Mouse (Mus musculus): ENCODE results near the gene P3h1. TPM values are rescaled to one million over a fixed set of nuclear protein-coding genes. Genes with fewer than 3 reads are reported as not detected.

The P3h1 gene
- polyA plus RNA-seq, 1 experiment = 26.1 TPM

DNA sequence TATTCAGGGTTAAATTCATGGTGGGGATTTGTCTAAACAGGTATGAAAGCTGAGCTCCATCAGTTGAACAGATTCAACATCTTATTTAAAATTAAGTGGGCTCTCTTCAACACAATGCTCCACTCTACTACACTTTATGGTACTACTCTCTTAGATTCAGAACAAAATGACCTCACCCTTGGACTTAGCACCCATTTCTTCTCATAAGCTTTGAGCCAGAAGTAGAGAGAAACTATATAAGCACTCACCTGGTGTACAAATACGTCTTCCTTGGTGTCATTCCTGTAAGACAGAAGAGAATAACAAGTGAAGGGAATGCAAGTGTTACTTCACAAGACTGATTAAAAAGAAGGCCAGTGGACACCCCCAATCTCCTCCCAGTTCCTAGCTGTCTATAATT, 52.1 kb downstream of the P3h1 start:
- H3K79me3 ChIP-seq (ENCODE audit: low read depth) = peaks cover 69% of the 10 kb centered on the region
- TF ChIP-seq MAX (IDR thresholded peaks at IDR 0.05) (no peak), USF1 (IDR thresholded peaks at IDR 0.05; ENCODE audit: low read depth) (no peak), CTCF (IDR thresholded peaks at IDR 0.05; ENCODE audit: control insufficient read depth, insufficient read depth, insufficient read length) (no peak), MYOD1 (IDR thresholded peaks at IDR 0.05; ENCODE audit: control insufficient read depth, insufficient read length, low read depth) (no peak), FOSL1 (IDR thresholded peaks at IDR 0.05; ENCODE audit: insufficient read depth, low read length, poor library complexity, severe bottlenecking) (no peak), CEBPB (IDR thresholded peaks at IDR 0.05; ENCODE audit: low read depth) (no peak), MYOG (IDR thresholded peaks at IDR 0.05; ENCODE audit: control insufficient read depth, extremely low read depth, insufficient read length) (no peak)
- H3ac ChIP-seq (ENCODE audit: control insufficient read depth, insufficient read length, low read depth) = no peak overlapping the region
- no peak overlapping the region for H3K4me3 ChIP-seq (ENCODE audit: insufficient read depth, poor library complexity, severe bottlenecking)
- H3K79me2 ChIP-seq (ENCODE audit: control insufficient read depth, insufficient read depth) = peaks cover 93% of the 10 kb centered on the region
- no peaks in the 10 kb centered on the region for H3K27me3 ChIP-seq (ENCODE audit: control insufficient read depth, insufficient read depth, insufficient read length)
- peaks cover 98% of the 10 kb centered on the region for H3K36me3 ChIP-seq (ENCODE audit: control insufficient read depth, insufficient read depth)

DNA sequence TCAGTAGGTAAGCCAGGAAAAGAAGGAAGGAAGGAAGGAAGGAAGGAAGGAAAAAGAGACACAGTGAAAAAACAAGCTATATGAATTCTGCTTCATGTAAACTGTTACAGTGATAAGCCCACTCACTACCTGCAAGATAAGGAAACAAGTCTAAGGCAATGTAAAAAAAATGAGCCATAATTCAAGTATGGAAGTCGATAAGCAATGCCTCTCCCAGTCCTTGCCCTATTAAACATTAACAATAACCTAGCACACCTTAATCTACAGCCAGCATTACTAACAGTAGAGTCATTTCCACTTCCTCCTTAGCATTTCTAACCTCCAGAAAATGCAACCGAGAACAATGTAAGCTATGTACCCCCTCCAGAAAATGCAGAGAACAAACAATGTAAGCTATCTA, 52.6 kb downstream of the P3h1 start:
- no peak for TF ChIP-seq CEBPB (IDR thresholded peaks at IDR 0.05; ENCODE audit: low read depth)
- no peak for TF ChIP-seq MYOD1 (IDR thresholded peaks at IDR 0.05; ENCODE audit: control insufficient read depth, insufficient read length, low read depth)
- TF ChIP-seq USF1 (IDR thresholded peaks at IDR 0.05; ENCODE audit: low read depth) = no peak
- no peak for TF ChIP-seq MAX (IDR thresholded peaks at IDR 0.05)
- TF ChIP-seq CTCF (IDR thresholded peaks at IDR 0.05; ENCODE audit: control insufficient read depth, insufficient read depth, insufficient read length) = no peak
- TF ChIP-seq MYOG (IDR thresholded peaks at IDR 0.05; ENCODE audit: control insufficient read depth, extremely low read depth, insufficient read length) = no peak
- TF ChIP-seq FOSL1 (IDR thresholded peaks at IDR 0.05; ENCODE audit: insufficient read depth, low read length, poor library complexity, severe bottlenecking) = no peak
- H3K36me3 ChIP-seq (ENCODE audit: control insufficient read depth, insufficient read depth) = peaks cover 98% of the 10 kb centered on the region
- H3K79me2 ChIP-seq (ENCODE audit: control insufficient read depth, insufficient read depth) = peaks cover 98% of the 10 kb centered on the region
- H3ac ChIP-seq (ENCODE audit: control insufficient read depth, insufficient read length, low read depth) = no peak overlapping the region
- no peak overlapping the region for H3K4me3 ChIP-seq (ENCODE audit: insufficient read depth, poor library complexity, severe bottlenecking)
- H3K79me3 ChIP-seq (ENCODE audit: low read depth) = peaks cover 73% of the 10 kb centered on the region
- H3K27me3 ChIP-seq (ENCODE audit: control insufficient read depth, insufficient read depth, insufficient read length) = no peaks in the 10 kb centered on the region

DNA sequence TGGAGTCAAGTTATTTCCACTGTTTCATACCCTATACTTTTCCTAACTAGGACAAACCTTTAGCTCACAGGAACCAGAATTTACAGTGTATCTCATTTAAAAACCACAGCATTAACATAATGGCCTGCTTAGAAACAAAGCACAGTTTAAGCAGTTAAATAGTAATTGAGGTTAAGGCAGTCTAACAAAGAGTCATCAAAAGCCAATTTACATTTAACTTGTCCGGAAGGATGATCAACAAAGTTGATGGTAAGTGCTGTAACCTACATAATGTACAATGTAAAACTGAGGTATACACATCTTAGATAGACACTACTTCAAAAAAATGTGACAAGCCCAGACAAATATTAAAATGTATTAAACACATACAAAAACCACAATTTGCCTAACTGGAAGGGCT, 59.2 kb downstream of the P3h1 start:
- no peak overlapping the region for H3ac ChIP-seq (ENCODE audit: control insufficient read depth, insufficient read length, low read depth)
- peaks cover 70% of the 10 kb centered on the region for H3K79me3 ChIP-seq (ENCODE audit: low read depth)
- H3K4me3 ChIP-seq (ENCODE audit: insufficient read depth, poor library complexity, severe bottlenecking) = peak overlapping the region; percentile 76
- no peaks in the 10 kb centered on the region for H3K27me3 ChIP-seq (ENCODE audit: control insufficient read depth, insufficient read depth, insufficient read length)
- peaks cover 82% of the 10 kb centered on the region for H3K79me2 ChIP-seq (ENCODE audit: control insufficient read depth, insufficient read depth)
- peaks cover 58% of the 10 kb centered on the region for H3K36me3 ChIP-seq (ENCODE audit: control insufficient read depth, insufficient read depth)
- TF ChIP-seq MYOG (IDR thresholded peaks at IDR 0.05; ENCODE audit: control insufficient read depth, extremely low read depth, insufficient read length) (no peak), CEBPB (IDR thresholded peaks at IDR 0.05; ENCODE audit: low read depth) (no peak), USF1 (IDR thresholded peaks at IDR 0.05; ENCODE audit: low read depth) (no peak), MYOD1 (IDR thresholded peaks at IDR 0.05; ENCODE audit: control insufficient read depth, insufficient read length, low read depth) (no peak), FOSL1 (IDR thresholded peaks at IDR 0.05; ENCODE audit: insufficient read depth, low read length, poor library complexity, severe bottlenecking) (no peak), MAX (IDR thresholded peaks at IDR 0.05) (no peak), CTCF (IDR thresholded peaks at IDR 0.05; ENCODE audit: control insufficient read depth, insufficient read depth, insufficient read length) (no peak)

DNA sequence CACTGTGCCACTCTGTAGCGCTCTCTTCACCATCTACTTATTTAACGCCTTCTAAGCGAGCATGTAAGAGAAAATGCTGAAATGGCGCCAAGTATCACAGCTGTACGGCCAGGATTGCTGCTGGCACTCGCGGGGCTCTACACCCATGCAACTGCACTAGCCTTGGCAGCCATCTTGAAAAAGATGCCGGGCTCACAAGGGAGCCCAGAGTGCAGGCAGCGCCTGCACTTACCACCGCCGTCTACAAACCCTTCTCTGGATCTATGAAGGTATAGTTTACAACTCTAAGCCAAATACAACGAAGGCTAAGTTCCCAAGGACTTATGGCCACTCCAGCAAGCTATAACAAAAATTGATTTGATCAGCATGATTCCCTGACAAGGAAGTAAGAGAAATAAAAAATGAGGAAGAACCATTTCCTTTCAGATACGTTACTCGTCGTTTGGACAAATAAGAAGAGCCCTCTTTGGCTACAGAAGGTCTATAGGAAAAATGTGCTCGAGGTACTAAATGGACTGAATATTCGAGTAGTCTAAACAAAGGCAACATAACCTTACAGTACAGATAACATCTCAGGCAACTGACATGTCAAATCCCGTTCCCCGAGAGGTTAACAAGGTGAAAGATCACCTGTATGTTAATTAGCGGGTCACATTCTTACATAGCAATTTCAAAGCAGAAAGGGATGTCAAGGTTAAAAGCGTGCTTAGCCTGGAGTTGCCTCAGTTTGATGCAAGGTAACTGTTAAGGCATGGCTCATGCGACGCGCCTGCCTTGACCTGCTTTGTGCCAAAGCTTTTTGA, 60.3 kb downstream of the P3h1 start:
- Histone ChIP-seq H3K79me3 (ENCODE audit: low read depth) (peaks cover 60% of the 10 kb centered on the region), H3K79me2 (ENCODE audit: control insufficient read depth, insufficient read depth) (peaks cover 72% of the 10 kb centered on the region), H3ac (ENCODE audit: control insufficient read depth, insufficient read length, low read depth) (peak overlapping the region; percentile 98), H3K36me3 (ENCODE audit: control insufficient read depth, insufficient read depth) (peaks cover 47% of the 10 kb centered on the region), H3K27me3 (ENCODE audit: control insufficient read depth, insufficient read depth, insufficient read length) (no peaks in the 10 kb centered on the region), H3K4me3 (ENCODE audit: insufficient read depth, poor library complexity, severe bottlenecking) (peak overlapping the region; percentile 76)
- TF ChIP-seq FOSL1 (IDR thresholded peaks at IDR 0.05; ENCODE audit: insufficient read depth, low read length, poor library complexity, severe bottlenecking) = no peak
- no peak for TF ChIP-seq CTCF (IDR thresholded peaks at IDR 0.05; ENCODE audit: control insufficient read depth, insufficient read depth, insufficient read length)
- no peak for TF ChIP-seq MYOG (IDR thresholded peaks at IDR 0.05; ENCODE audit: control insufficient read depth, extremely low read depth, insufficient read length)
- TF ChIP-seq CEBPB (IDR thresholded peaks at IDR 0.05; ENCODE audit: low read depth) = no peak
- no peak for TF ChIP-seq USF1 (IDR thresholded peaks at IDR 0.05; ENCODE audit: low read depth)
- no peak for TF ChIP-seq MAX (IDR thresholded peaks at IDR 0.05)
- no peak for TF ChIP-seq MYOD1 (IDR thresholded peaks at IDR 0.05; ENCODE audit: control insufficient read depth, insufficient read length, low read depth)

DNA sequence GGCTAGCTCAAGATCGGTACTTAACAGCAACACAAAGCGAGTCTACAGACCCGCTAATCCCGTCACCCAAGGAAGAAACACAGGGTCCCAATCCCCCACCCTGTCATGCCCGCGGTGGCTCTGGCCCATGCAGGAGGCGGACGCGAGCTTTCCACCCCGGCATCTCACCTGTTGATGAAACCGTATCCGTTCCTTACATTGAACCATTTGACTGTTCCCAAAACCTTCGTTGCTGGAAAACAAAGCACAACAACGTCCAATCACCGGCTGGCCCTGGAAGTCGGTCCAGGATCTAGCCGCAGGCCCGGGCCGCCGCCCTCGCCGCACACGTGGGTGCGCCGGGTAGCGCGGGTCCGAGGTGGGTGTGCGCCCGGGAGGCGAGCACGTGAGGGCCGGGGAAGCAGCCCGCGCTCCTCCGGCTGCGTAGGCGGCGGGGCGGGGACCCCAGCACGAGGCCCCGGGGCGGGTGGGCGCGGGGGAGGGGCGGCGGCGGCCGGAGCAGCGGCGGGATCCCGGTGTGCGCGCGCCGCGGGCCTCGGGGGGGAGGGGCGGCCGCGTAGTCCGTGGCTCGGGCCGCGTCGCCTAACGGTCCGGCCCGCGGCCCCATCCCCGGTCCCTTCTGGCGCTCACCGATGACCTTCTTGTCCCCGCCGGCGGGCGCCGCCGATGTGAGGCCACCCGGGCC, 61.0 kb downstream of the P3h1 start:
- Histone ChIP-seq H3K27me3 (ENCODE audit: control insufficient read depth, insufficient read depth, insufficient read length) (no peaks in the 10 kb centered on the region), H3ac (ENCODE audit: control insufficient read depth, insufficient read length, low read depth) (peak overlapping the region; percentile 98), H3K79me2 (ENCODE audit: control insufficient read depth, insufficient read depth) (peaks cover 64% of the 10 kb centered on the region), H3K79me3 (ENCODE audit: low read depth) (peaks cover 52% of the 10 kb centered on the region), H3K36me3 (ENCODE audit: control insufficient read depth, insufficient read depth) (peaks cover 40% of the 10 kb centered on the region), H3K4me3 (ENCODE audit: insufficient read depth, poor library complexity, severe bottlenecking) (peak overlapping the region; percentile 76)
- peak; percentile 48 for TF ChIP-seq MAX (IDR thresholded peaks at IDR 0.05)
- TF ChIP-seq FOSL1 (IDR thresholded peaks at IDR 0.05; ENCODE audit: insufficient read depth, low read length, poor library complexity, severe bottlenecking) = no peak
